Mouse (Mus musculus): ENCODE data around the gene Serpine2. TPM values are rescaled to one million over a fixed set of nuclear protein-coding genes. Genes with fewer than 3 reads are reported as not detected.

Gene Serpine2
- polyA plus RNA-seq, 1 experiment from 2014 or later, result 82.0 TPM

DNA sequence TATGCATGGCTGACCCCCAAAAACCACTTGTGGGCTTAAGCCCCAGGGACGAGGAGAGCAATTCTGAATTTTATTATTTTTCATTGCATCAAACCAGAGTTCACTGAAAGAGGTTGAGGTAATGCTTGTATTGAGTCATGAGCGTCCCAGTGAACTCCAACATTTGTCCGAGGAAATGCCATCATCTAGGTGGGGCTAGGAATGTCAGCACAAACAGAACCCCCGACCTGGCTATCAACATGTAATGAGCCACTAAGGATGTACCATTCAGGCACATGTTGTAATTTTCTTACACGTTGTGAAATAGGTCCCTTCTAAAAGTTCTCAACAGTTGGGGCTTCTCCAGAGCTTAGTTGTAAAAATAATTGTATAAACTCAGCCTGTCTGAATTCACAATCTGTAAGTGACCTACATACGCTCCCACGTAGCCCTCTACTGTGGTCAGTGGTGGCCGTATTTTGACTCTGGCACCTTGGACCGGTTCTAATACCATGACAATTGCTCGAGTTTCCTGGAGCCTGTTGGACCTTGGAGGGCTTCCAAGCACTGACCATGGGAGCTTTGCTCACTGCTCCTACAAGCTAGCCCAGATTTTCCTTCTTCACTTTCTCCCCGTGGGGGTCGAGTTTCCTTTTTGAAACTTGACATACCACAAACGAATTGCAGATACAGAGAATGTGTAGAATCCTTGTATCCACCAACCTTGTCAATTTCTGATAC is 38.0 kb downstream of the Serpine2 start:
- H3K4me1 ChIP-seq (replicated peaks; ENCODE audit: control insufficient read depth, insufficient read depth, low read length), result peaks cover 7% of the 10 kb centered on the region
- no peak overlapping the region for H3K4me3 ChIP-seq (replicated peaks; ENCODE audit: low read length)
- no peaks in the 10 kb centered on the region for H3K27me3 ChIP-seq (replicated peaks; ENCODE audit: control insufficient read depth, insufficient read depth, low read length)
- 77% methylated on average over 13 of the region's 13 CpGs for WGBS
- H3K36me3 ChIP-seq (ENCODE audit: control insufficient read depth, insufficient read depth), result no peaks in the 10 kb centered on the region
- no peak overlapping the region for H3K9ac ChIP-seq (replicated peaks; ENCODE audit: low read depth, low read length)
- no peak overlapping the region for H3K4me2 ChIP-seq (ENCODE audit: low read length)
- ATAC-seq, result no peak
- H3K9me3 ChIP-seq (ENCODE audit: control insufficient read depth, low read length), result no peaks in the 10 kb centered on the region
- no peak overlapping the region for H3K27ac ChIP-seq (ENCODE audit: low read length)

GRCm38 (mm10) chr1:79819296-79819879 is 41.6 kb downstream of the Serpine2 start:
- Histone ChIP-seq H3K4me1 (replicated peaks; ENCODE audit: control insufficient read depth, insufficient read depth, low read length) (peaks cover under 1% of the 10 kb centered on the region; the same call in 1 of the 2 replicates), H3K9ac (replicated peaks; ENCODE audit: low read depth, low read length) (no peak overlapping the region), H3K27ac (ENCODE audit: low read length) (no peak overlapping the region), H3K4me2 (ENCODE audit: low read length) (no peak overlapping the region), H3K4me3 (replicated peaks; ENCODE audit: low read length) (no peak overlapping the region), H3K36me3 (ENCODE audit: control insufficient read depth, insufficient read depth) (no peaks in the 10 kb centered on the region), H3K27me3 (replicated peaks; ENCODE audit: control insufficient read depth, insufficient read depth, low read length) (no peaks in the 10 kb centered on the region), H3K9me3 (ENCODE audit: control insufficient read depth, low read length) (no peaks in the 10 kb centered on the region)
- no peak for ATAC-seq
- 94% methylated on average over 11 of the region's 11 CpGs for WGBS

- no peaks in the 10 kb centered on the region for H3K4me1 ChIP-seq (replicated peaks; ENCODE audit: control insufficient read depth, insufficient read depth, low read length)
- no peaks in the 10 kb centered on the region for H3K27me3 ChIP-seq (replicated peaks; ENCODE audit: control insufficient read depth, insufficient read depth, low read length)
- no peak overlapping the region for H3K4me2 ChIP-seq (ENCODE audit: low read length)
- no peak overlapping the region for H3K9ac ChIP-seq (replicated peaks; ENCODE audit: low read depth, low read length)
- ATAC-seq, result no peak
- WGBS, result 95% methylated on average over 3 of the region's 3 CpGs
- H3K9me3 ChIP-seq (ENCODE audit: control insufficient read depth, low read length), result no peaks in the 10 kb centered on the region
- H3K27ac ChIP-seq (ENCODE audit: low read length), result no peak overlapping the region
- no peaks in the 10 kb centered on the region for H3K36me3 ChIP-seq (ENCODE audit: control insufficient read depth, insufficient read depth)
- H3K4me3 ChIP-seq (replicated peaks; ENCODE audit: low read length), result no peak overlapping the region
These were observed 45.5 kb downstream of the Serpine2 start for GRCm38 (mm10) chr1:79815446-79815845.

DNA sequence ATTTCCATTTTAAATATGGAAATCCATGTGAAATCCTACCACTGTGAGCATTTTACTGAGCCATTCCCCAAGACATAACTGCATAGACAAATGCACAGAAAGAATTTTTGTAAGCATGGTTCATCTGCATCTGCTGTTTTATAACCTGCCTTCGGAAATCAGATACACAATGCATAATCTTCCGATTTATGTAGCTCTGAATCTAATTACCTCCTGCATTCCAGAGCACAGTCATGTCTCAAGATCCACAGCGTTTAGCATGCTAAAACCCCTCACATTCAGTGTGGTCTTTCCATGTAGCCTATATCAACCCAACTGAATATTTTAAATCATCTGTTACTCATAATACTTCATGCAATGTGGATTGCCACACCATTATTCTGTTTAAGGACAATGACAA is 51.5 kb downstream of the Serpine2 start:
- no peak overlapping the region for H3K4me3 ChIP-seq (replicated peaks; ENCODE audit: low read length)
- H3K4me1 ChIP-seq (replicated peaks; ENCODE audit: control insufficient read depth, insufficient read depth, low read length), result no peaks in the 10 kb centered on the region
- no peak overlapping the region for H3K4me2 ChIP-seq (ENCODE audit: low read length)
- H3K36me3 ChIP-seq (ENCODE audit: control insufficient read depth, insufficient read depth), result no peaks in the 10 kb centered on the region
- no peak overlapping the region for H3K9ac ChIP-seq (replicated peaks; ENCODE audit: low read depth, low read length)
- H3K9me3 ChIP-seq (ENCODE audit: control insufficient read depth, low read length), result no peaks in the 10 kb centered on the region
- no peaks in the 10 kb centered on the region for H3K27me3 ChIP-seq (replicated peaks; ENCODE audit: control insufficient read depth, insufficient read depth, low read length)
- H3K27ac ChIP-seq (ENCODE audit: low read length), result no peak overlapping the region
- 91% methylated on average over 3 of the region's 3 CpGs for WGBS
- ATAC-seq, result no peak

- Histone ChIP-seq H3K9me3 (ENCODE audit: control insufficient read depth, low read length) (no peaks in the 10 kb centered on the region), H3K9ac (replicated peaks; ENCODE audit: low read depth, low read length) (no peak overlapping the region), H3K4me2 (ENCODE audit: low read length) (no peak overlapping the region), H3K4me1 (replicated peaks; ENCODE audit: control insufficient read depth, insufficient read depth, low read length) (no peaks in the 10 kb centered on the region), H3K27ac (ENCODE audit: low read length) (no peak overlapping the region), H3K27me3 (replicated peaks; ENCODE audit: control insufficient read depth, insufficient read depth, low read length) (no peaks in the 10 kb centered on the region), H3K36me3 (ENCODE audit: control insufficient read depth, insufficient read depth) (no peaks in the 10 kb centered on the region), H3K4me3 (replicated peaks; ENCODE audit: low read length) (no peak overlapping the region)
- WGBS, result 61% methylated on average over 5 of the region's 5 CpGs
- ATAC-seq, result no peak
These were observed 54.1 kb downstream of the Serpine2 start for GRCm38 (mm10) chr1:79806865-79807264.

DNA sequence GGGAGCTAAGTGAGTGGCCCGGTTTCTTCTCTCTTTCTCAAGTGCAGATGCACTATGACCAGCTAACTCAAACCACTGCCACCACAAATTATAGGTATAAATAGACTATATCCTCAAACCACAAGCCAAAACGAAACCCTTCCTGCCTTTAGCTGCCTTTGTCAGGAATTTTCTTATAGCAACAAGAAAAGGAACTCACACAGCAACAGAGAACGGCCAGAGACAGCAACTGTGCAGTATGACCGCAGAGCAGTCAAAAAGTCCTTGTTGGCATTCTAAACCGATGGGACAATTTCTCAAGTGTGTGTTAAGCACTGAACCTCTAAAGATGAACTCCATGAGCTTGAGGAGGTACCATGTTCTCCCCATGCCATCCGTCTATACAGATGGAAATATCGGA is 57.4 kb downstream of the Serpine2 start:
- Histone ChIP-seq H3K27me3 (replicated peaks; ENCODE audit: control insufficient read depth, insufficient read depth, low read length) (no peaks in the 10 kb centered on the region), H3K9ac (replicated peaks; ENCODE audit: low read depth, low read length) (no peak overlapping the region), H3K4me3 (replicated peaks; ENCODE audit: low read length) (no peak overlapping the region), H3K27ac (ENCODE audit: low read length) (no peak overlapping the region), H3K4me2 (ENCODE audit: low read length) (no peak overlapping the region), H3K9me3 (ENCODE audit: control insufficient read depth, low read length) (no peaks in the 10 kb centered on the region), H3K36me3 (ENCODE audit: control insufficient read depth, insufficient read depth) (no peaks in the 10 kb centered on the region), H3K4me1 (replicated peaks; ENCODE audit: control insufficient read depth, insufficient read depth, low read length) (no peaks in the 10 kb centered on the region)
- ATAC-seq, result no peak
- WGBS, result 90% methylated on average over 7 of the region's 7 CpGs

DNA sequence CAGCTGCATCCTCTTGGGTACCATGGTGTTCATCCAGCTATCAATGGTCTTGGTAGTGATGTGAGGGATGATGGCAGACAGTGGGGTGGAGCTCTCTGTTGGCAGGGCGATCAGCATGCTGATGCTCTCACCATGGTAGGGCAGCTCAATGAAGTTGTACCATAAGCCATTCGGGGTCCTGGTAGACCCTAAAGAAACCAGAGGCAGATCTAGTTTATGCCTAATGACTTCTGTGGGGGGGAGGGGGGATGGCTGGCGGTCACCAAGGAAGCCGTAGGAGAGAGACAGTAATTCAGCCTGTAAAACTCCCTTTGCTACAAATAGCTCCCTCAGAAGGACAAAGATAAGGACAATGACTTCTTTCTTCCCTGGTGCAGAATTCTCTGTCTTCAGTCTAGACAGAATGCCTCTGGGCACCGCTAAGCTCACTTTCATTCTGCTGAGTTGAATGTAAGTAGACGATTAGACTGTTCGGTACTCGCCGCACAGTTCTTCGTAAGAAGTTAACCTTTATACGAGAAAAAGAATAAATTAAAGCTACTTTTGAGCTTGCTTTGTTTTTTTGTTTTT is 58.0 kb downstream of the Serpine2 start:
- Histone ChIP-seq H3K4me2 (ENCODE audit: low read length) (no peak overlapping the region), H3K4me1 (replicated peaks; ENCODE audit: control insufficient read depth, insufficient read depth, low read length) (no peaks in the 10 kb centered on the region), H3K36me3 (ENCODE audit: control insufficient read depth, insufficient read depth) (no peaks in the 10 kb centered on the region), H3K27ac (ENCODE audit: low read length) (no peak overlapping the region), H3K9me3 (ENCODE audit: control insufficient read depth, low read length) (no peaks in the 10 kb centered on the region), H3K27me3 (replicated peaks; ENCODE audit: control insufficient read depth, insufficient read depth, low read length) (no peaks in the 10 kb centered on the region), H3K9ac (replicated peaks; ENCODE audit: low read depth, low read length) (no peak overlapping the region), H3K4me3 (replicated peaks; ENCODE audit: low read length) (no peak overlapping the region)
- WGBS, result 58% methylated on average over 11 of the region's 11 CpGs
- no peak for ATAC-seq

- 85% methylated on average over 3 of the region's 3 CpGs for WGBS
- no peak overlapping the region for H3K9ac ChIP-seq (replicated peaks; ENCODE audit: low read depth, low read length)
- no peak overlapping the region for H3K27ac ChIP-seq (ENCODE audit: low read length)
- no peaks in the 10 kb centered on the region for H3K27me3 ChIP-seq (replicated peaks; ENCODE audit: control insufficient read depth, insufficient read depth, low read length)
- no peaks in the 10 kb centered on the region for H3K4me1 ChIP-seq (replicated peaks; ENCODE audit: control insufficient read depth, insufficient read depth, low read length)
- H3K4me2 ChIP-seq (ENCODE audit: low read length), result no peak overlapping the region
- no peak for ATAC-seq
- no peaks in the 10 kb centered on the region for H3K36me3 ChIP-seq (ENCODE audit: control insufficient read depth, insufficient read depth)
- H3K4me3 ChIP-seq (replicated peaks; ENCODE audit: low read length), result no peak overlapping the region
- no peaks in the 10 kb centered on the region for H3K9me3 ChIP-seq (ENCODE audit: control insufficient read depth, low read length)
These were observed 63.9 kb downstream of the Serpine2 start for GRCm38 (mm10) chr1:79797084-79797483.

DNA sequence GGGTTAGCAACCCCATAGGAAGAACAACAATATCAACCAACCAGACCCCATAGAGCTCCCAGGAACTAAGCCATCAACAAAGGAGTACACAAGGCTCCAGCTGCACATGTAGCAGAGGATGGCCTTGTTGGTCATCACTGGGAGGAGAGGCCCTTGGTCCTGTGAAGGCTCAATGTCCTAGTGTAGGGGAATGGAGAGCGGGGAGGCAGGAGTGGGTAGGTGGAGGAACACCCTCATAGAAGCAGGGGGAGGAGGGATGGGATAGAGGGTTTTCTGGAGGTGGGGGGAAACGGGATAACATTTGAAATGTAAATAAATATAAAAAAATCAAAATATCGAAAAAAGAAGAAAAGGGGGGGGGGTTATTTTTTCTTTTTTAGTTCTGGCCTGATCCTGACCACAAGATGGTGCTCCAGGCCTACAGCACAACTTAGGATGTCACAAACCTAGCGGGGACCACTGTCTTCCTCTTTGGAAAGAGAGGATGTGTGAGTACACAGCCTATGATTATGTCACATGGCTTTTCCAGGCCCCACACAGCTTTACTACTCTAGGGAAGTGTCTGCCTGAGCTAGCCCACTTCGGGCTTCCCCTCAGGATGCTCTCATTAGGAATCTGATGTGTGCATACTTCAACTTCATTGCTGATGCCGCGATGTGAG is 74.6 kb downstream of the Serpine2 start:
- 65% methylated on average over 7 of the region's 7 CpGs for WGBS
- H3K9ac ChIP-seq (replicated peaks; ENCODE audit: low read depth, low read length), result no peak overlapping the region
- no peak overlapping the region for H3K27ac ChIP-seq (ENCODE audit: low read length)
- H3K4me2 ChIP-seq (ENCODE audit: low read length), result no peak overlapping the region
- no peaks in the 10 kb centered on the region for H3K9me3 ChIP-seq (ENCODE audit: control insufficient read depth, low read length)
- no peaks in the 10 kb centered on the region for H3K27me3 ChIP-seq (replicated peaks; ENCODE audit: control insufficient read depth, insufficient read depth, low read length)
- ATAC-seq, result peak; percentile 86
- H3K4me1 ChIP-seq (replicated peaks; ENCODE audit: control insufficient read depth, insufficient read depth, low read length), result no peaks in the 10 kb centered on the region
- H3K4me3 ChIP-seq (replicated peaks; ENCODE audit: low read length), result no peak overlapping the region
- peaks cover 20% of the 10 kb centered on the region for H3K36me3 ChIP-seq (ENCODE audit: control insufficient read depth, insufficient read depth)
